Mouse (Mus musculus) urinary bladder, postnatal 14 days (tissue): ENCODE measurements around the gene Gnai3.

Experiments
- DNase-seq: peaks from one replicate; pipeline ENCODE4 v3.0.0; 2021; ENCODE audit warnings: low spot score

The Gnai3 gene

DNA sequence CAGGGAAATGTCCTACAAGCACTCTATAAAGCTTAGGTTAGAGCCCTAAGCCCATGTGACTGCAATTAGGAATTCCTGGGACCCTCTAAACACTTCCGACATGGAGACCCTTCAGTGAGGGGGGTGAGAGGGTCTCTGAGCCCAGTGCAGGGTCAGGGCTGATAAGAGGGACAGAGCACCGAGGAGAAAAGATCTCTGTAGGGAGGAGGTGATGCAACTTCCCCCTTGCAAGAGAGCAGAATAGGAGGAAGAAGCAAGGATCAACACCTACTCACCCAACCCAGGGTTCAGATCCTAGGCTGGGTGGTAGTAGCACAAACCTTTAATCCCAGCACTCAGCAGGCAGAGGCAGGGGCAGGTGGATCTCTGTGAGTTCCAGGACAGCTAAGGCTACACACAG lies 62.8 kb downstream of the Gnai3 start:
- DNase-seq: no peak

DNA sequence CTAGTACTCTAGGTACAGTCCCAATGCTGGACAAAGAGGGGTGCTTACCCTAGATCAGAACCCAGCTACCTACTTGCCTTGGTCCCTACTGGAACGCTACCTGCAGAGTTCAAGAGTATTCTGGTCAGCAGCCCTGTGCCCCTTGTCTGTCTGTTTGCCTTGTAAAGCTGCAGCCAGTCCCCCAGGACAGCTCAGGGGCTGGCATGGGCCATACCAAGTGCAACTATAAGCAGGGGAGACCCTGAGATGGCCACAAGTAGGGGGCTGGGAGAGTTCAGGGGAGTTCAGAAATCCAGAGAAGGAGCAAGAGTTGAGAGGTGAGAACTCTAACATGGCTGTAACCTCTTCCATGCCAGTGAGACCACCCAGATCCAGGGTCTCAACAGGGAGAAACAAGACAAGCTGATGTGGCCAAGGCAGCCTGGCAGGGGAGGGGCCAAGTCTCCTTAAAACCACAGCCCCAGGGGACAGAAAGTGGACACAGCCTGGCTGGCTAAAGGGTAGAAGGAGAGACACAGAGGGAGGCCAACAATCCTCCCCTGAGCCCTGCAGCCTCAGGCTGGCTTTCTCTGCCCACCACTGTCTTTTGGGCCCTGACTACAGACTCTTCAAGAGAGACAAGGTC lies 63.6 kb downstream of the Gnai3 start:
- DNase-seq: no peak

DNA sequence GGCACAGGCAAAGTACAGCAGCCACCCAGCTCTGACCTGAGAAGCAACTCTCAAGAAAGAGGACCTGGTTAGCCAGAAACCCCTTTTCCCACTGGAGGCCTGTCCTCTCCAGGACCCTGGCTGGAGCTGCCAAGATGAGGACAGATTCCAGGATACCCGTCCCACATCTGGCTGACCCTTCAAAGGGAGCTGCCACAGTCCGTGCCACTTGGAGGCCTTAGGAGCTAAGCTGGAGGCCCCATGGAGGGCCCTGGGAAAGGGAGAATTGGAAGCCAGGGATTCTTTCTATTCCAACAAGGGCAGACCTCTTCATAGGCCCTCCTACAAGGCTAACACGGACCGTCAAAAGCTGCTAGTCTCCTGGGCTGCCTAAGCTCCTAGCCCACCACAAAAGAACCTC lies 64.3 kb downstream of the Gnai3 start:
- DNase-seq: no peak

DNA sequence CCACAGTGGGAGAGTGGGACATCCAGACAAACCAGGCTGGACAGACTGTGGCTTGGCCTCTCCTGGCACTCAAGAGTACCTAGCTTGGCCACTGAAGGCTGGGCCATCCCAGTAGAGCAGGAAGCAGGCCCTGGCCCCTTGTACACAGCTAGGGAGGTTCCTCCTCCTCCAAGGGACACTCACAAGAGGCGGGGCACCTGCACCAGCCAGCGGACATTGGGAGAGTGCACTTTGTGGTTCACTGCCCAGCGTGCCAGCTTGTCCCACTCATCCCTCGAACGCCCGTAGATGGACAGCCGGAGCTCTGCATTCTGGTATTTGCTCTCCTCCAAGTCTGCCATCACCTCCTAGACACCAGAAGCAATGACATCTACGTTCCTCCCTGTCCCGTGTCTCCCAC lies 69.1 kb downstream of the Gnai3 start:
- no peak for DNase-seq

DNA sequence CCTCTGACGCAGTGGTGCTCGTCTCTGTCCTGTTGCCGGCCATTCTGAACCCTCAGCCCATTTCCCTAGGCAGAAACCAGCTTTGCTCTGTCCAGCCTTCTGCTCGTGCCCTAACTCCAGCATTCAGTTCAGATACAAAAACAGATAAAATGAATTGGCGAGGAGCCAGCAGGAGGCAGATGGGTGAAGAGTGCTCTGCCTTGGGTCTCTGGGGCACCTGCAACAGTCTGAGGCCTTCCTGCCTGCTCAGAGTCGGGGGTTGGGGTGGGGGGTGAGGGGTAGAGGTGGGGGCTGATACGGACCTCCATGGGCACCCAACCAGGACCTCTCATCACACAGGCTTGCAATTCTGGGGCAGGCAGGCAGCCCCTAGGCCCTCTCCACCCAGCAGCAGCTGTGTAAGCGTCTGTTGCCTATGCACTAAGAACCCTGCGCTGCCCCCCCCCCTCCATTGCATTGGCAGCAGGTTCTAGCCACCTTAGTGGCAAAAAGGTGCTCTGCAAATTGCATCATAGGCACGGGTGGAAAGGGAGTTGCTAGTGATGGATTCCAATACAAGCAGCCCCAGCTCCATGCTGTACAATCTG lies 72.9 kb downstream of the Gnai3 start:
- DNase-seq: no peak

DNA sequence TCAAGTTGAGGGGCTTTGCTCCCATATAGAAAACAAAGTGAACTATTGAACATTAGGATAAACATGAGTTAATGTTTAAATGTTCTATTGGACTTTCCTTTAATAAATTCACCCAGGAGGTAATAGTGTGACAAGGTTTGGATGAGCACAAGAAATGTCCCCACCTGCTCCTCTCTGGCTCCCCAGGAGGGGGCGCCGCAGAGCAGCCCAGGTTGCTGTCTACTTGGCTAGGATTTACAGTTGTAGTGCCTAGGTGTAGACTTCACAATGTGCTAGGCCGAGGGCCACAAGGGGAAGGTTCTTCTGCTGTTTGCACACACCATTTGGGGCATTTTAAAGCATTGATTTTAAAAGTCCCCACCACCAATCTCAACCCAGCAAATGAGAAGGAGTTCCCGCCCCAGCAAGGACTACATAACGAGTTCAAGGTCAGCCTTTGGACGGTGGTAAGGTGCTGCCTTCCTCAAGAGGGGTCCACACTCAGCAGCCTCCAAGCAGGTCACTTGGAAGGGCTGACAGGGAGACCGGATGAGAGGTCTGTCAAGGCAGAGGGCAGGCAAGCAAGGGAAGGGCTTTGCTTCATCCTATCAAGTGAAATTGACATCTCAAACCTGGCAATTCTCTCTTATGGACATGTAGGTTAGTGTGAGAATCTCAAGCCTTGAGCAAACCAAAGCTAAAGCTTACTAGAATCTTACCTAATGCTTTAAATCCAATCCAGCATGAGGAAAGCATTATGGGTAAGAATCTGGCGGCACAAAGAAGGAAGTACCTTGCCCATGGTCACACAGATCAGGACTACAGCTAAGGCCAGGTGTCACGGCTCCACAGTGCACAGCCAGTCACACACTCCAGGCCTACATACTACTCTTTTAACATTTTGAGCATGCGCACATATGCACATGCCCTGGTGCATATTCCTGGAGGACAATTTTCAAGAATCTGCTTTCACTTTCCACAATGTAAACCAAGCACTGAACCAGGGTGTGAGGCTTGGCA lies 75.4 kb downstream of the Gnai3 start:
- peak; percentile 73 for DNase-seq

DNA sequence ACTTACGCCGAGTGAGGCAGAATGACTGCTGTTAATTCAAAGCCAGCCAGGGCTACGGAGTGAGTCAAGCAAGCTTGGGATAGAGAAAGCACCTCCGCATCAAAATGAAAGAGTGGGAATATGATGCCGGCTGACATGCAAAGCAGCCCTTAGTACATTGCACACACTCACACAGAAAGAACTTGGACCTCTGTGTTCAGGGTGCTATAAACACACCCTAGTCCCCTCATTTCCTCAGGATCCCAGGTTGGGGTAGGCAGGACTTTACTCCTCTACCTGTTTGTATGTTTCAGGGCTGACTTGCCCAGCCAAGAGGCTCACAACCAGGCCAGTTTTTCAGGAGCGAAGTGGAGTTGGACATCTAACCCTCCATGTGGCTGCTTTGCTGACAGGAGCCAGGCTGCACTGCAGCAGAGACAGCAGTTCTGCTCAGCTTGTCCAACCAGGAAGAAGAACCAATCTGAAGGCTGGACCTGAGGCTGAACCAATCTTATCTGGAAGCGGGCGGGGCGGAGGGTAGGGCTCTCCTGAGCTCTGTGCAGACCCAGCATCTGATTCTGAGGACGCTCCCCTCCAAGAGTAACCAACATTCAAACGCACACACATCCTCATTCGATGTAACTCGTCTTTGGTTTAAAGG lies 76.6 kb downstream of the Gnai3 start:
- peak; percentile 66 for DNase-seq

DNA sequence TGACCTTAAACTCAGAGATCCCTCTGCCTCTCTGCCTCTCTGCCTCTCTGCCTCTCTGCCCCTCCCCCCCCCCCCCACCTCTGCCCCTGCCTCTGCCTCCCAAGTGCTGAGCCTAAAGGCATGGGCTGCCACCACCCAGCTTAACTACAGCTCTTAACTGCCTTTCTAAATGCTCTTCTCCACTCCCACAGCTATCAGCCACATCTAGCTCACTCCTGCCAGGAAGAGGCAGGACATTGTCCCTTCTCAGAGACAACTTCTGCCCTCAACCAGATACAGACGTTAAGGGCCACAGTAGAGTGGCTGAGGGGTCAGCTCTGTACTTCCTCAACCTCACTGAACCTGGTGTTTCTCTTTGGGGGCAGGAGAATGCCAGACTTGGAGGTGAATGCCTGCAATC lies 77.1 kb downstream of the Gnai3 start:
- DNase-seq: no peak

DNA sequence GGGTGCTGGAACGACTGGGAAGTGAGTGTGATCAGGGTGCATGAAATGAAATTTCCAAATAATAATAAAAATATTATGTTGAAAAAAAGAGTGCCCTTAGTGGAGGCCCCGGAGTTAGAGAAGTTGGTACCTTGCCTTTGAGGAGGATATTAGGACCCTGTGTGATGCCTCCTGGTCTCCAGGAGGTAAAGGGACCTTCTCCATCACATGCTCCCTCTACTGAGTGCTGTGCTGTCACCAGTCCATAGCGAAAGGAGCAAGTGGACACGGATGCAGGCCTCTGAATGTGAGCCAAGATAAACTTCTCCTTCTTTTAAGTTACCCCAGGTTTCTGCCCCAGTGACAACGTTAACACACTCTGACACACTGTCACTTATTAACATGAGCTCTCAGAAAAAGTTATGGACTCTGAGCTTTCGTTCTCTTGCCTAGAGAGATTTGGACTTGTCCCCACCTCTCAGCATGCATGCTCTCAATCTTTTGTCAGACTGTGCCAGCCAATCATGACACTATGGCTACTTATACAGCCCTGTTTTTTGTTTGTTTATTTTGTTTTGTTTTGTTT lies 78.5 kb downstream of the Gnai3 start:
- no peak for DNase-seq

DNA sequence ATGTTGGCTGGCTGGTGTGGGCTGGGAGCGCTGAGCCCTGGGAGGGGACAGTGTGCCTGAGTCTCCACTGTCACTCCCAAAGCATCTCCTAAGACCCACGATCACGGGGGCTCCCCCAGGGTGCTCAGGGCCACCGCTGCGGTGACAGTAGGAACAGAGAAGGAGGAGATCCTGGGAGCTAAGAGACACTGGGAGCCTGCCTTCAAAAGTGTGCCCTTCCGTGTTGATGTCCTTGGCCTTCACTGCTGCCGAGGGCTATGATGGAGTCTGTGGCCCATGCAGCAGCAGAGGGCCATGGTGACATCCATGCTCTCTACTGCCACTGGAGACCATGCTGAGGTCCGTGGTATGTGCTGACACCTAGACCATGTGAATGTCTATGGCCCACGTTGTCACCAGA lies 80.4 kb downstream of the Gnai3 start:
- no peak for DNase-seq

DNA sequence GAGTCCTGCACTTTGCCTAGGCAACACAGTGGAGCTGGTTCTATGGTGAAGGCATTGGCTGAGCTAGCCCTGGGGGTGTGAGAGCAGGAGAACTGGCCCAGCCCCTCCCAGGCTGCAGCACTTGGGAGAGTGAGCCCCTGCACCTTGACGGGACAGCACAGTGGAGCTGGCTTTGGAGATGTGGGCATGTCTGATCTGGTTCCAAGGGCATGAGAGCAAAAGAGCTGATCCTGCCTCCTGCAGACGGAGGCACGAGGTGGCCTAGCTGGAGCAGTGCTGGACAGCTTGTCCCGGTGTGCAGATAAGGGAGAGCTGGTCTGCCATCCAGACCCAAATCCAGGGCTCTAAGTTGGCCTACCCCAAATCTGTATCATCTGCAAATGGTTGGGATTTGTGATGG lies 81.3 kb downstream of the Gnai3 start:
- DNase-seq: no peak

DNA sequence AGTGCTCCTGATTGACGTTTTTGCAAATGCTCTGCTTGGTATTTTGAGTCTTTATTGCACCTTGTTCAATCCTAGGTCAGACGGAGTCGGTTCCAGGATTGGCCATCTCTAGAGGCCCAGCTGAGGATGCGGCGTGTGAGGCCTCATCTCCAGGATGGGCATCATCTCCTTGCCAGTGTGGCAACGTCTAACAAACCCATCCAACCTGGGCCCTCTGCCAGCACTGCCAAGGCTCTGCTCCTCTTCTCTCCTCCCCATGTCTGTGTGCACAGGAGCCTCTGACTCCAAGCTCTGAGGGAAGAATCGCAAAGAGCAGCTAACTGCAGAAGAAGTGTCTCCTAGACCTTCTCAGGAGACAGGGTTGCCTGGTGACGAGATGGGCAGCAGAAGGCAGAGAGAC lies 83.3 kb downstream of the Gnai3 start:
- DNase-seq: no peak

DNA sequence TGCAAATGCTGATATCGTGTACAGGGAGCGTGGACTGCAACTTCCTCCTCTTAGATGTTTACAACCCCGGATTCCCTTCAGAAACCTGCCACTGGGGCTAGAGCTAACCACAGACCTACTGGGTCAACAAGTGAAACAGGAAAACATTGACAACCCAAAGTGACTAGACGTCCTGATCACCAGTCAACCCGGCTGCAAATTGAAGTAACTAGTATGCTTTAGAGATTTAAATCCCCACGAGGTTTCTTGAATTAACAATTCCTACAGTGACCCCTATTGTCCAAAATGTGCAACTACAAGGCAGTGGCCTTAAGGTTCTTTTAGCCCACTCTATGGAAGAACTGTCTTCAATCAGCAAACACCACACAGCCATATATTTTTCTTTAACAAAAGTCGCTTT lies 84.5 kb downstream of the Gnai3 start:
- peak; percentile 61 for DNase-seq
